Mouse (Mus musculus): ENCODE data around the gene Pkig. TPM values are rescaled to one million over a fixed set of nuclear protein-coding genes. Genes with fewer than 3 reads are reported as not detected.
"Not testable (repeated sequence)": the region's sequence is repeated elsewhere in the genome, so short reads cannot be mapped to it uniquely, and the experiment has no call there.

The Pkig gene
- total and polyA plus RNA-seq, 3 experiments, result 79.5 to 160 TPM; not detected in 1

- H3K4me3 ChIP-seq (ENCODE audit: control insufficient read depth in 1 of 2, insufficient read depth in 1 of 2, low read depth in 2 of 2, low read length in 2 of 2), result peak overlapping the region; percentile 4 to 67
- no peaks in the 10 kb centered on the region for H3K27me3 ChIP-seq (ENCODE audit: control insufficient read depth in 1 of 2, insufficient read depth in 2 of 2, low read length in 2 of 2)
- H3K9me3 ChIP-seq (replicated peaks; ENCODE audit: insufficient read depth, low read length), result no peaks in the 10 kb centered on the region
- peaks cover 31% of the 10 kb centered on the region for H3K79me2 ChIP-seq (ENCODE audit: control insufficient read depth, insufficient read depth, low read length, poor library complexity)
- H3K4me1 ChIP-seq (ENCODE audit: control insufficient read depth in 1 of 2, insufficient read depth in 2 of 2, low read length in 2 of 2), result peaks cover 5 to 14% of the 10 kb centered on the region in 2 experiments; a peak in 3 of 4 replicates
- peak; percentile 84 for DNase-seq (ENCODE audit: low read depth, low spot score)
- peak overlapping the region; percentile 99 for H3K27ac ChIP-seq (ENCODE audit: control insufficient read depth, low read depth, low read length)
- peaks cover 0 to 13% of the 10 kb centered on the region in 2 experiments; a peak in 3 of 4 replicates for H3K36me3 ChIP-seq (ENCODE audit: control insufficient read depth in 1 of 2, insufficient read depth in 2 of 2, low read length in 2 of 2)
- H3K9ac ChIP-seq (ENCODE audit: control insufficient read depth, low read depth, low read length, poor library complexity, severe bottlenecking), result peak overlapping the region; percentile 89
- peak; percentile 72 for TF ChIP-seq RCOR1 (IDR thresholded peaks at IDR 0.05; ENCODE audit: low read depth, low read length)
- peak; percentile 45; the same call in 1 of the 2 replicates for TF ChIP-seq ETS1 (IDR thresholded peaks at IDR 0.05; ENCODE audit: low read depth, low read length)
- 0 out of 2 replicates have a peak, but pooled peaks have one; percentile 7 for TF ChIP-seq TCF12 (IDR thresholded peaks at IDR 0.05; ENCODE audit: low read depth, low read length)
- TF ChIP-seq MAX (IDR thresholded peaks at IDR 0.05; ENCODE audit: low read length), result no peak
- TF ChIP-seq ZKSCAN1 (IDR thresholded peaks at IDR 0.05; ENCODE audit: low read depth, low read length), result peak; percentile 43; the same call in 1 of the 2 replicates
- peak; percentile 95 for TF ChIP-seq ZNF384 (IDR thresholded peaks at IDR 0.05; ENCODE audit: low read depth, low read length)
- TF ChIP-seq HCFC1 (IDR thresholded peaks at IDR 0.05; ENCODE audit: low read depth, low read length), result peak; percentile 40; the same call in 1 of the 2 replicates
- TF ChIP-seq TBP (IDR thresholded peaks at IDR 0.05; ENCODE audit: low read depth, low read length), result no peak
- TF ChIP-seq MAZ (IDR thresholded peaks at IDR 0.05; ENCODE audit: low read depth, low read length), result no peak
- no peak for TF ChIP-seq USF2 (IDR thresholded peaks at IDR 0.05; ENCODE audit: borderline replicate concordance in 1 of 2, insufficient read depth in 1 of 2, low read depth in 1 of 2, low read length in 2 of 2)
- peak in 1 of 2 experiments; percentile 54; a peak in 2 of 4 replicates for TF ChIP-seq EP300 (IDR thresholded peaks at IDR 0.05; ENCODE audit: low read depth in 1 of 2, low read length in 2 of 2)
- no peak for TF ChIP-seq NRF1 (IDR thresholded peaks at IDR 0.05; ENCODE audit: insufficient read depth, low read depth, low read length, poor library complexity, severe bottlenecking)
- peak; percentile 59; the same call in 1 of the 2 replicates for TF ChIP-seq SIN3A (IDR thresholded peaks at IDR 0.05; ENCODE audit: low read length)
- TF ChIP-seq JUND (IDR thresholded peaks at IDR 0.05; ENCODE audit: low read depth, low read length), result no peak
- TF ChIP-seq GATA1 (IDR thresholded peaks at IDR 0.05; ENCODE audit: low read depth, low read length), result peak; percentile 51; the same call in 1 of the 2 replicates
- no peak for TF ChIP-seq MYC (IDR thresholded peaks at IDR 0.05; ENCODE audit: low read depth, low read length)
- no peak for TF ChIP-seq CHD2 (IDR thresholded peaks at IDR 0.05; ENCODE audit: low read length)
Observed at GRCm38 (mm10) chr2:163646461-163647080, 11.6 kb upstream of the Pkig start.

GRCm38 (mm10) chr2:163655699-163656098 is 2.5 kb upstream of the Pkig start:
- TF ChIP-seq SMC3 (IDR thresholded peaks at IDR 0.05; ENCODE audit: low read depth, low read length), result peak; percentile 27
- TF ChIP-seq TBP (IDR thresholded peaks at IDR 0.05; ENCODE audit: low read depth, low read length), result peak; percentile 38; the same call in 1 of the 2 replicates
- peak; percentile 55; the same call in 1 of the 2 replicates for TF ChIP-seq NRF1 (IDR thresholded peaks at IDR 0.05; ENCODE audit: insufficient read depth, low read depth, low read length, poor library complexity, severe bottlenecking)
- peak; percentile 58 for TF ChIP-seq ETS1 (IDR thresholded peaks at IDR 0.05; ENCODE audit: low read depth, low read length)
- peak; percentile 68 for TF ChIP-seq HCFC1 (IDR thresholded peaks at IDR 0.05; ENCODE audit: low read depth, low read length)
- peak; percentile 44; the same call in 1 of the 2 replicates for TF ChIP-seq MYC (IDR thresholded peaks at IDR 0.05; ENCODE audit: low read depth, low read length)
- TF ChIP-seq GATA1 (IDR thresholded peaks at IDR 0.05; ENCODE audit: low read depth, low read length), result 0 out of 2 replicates have a peak, but pooled peaks have one; percentile 17
- TF ChIP-seq MAX (IDR thresholded peaks at IDR 0.05; ENCODE audit: low read length), result peak; percentile 47; the same call in 1 of the 2 replicates
- peak; percentile 20 for TF ChIP-seq MXI1 (IDR thresholded peaks at IDR 0.05; ENCODE audit: low read depth, low read length)
- peaks cover 4 to 18% of the 10 kb centered on the region in 2 experiments; a peak in 3 of 4 replicates for H3K4me1 ChIP-seq (ENCODE audit: control insufficient read depth in 1 of 2, insufficient read depth in 2 of 2, low read length in 2 of 2)
- not testable (repeated sequence) for H3K9me3 ChIP-seq (replicated peaks; ENCODE audit: insufficient read depth, low read length); H3K27me3 ChIP-seq (ENCODE audit: control insufficient read depth in 1 of 2, insufficient read depth in 2 of 2, low read length in 2 of 2)
- H3K27ac ChIP-seq (ENCODE audit: control insufficient read depth, low read depth, low read length), result peak overlapping the region; percentile 62
- peak overlapping the region; percentile 80 to 94 for H3K4me3 ChIP-seq (ENCODE audit: control insufficient read depth in 1 of 2, insufficient read depth in 1 of 2, low read depth in 2 of 2, low read length in 2 of 2)
- H3K79me2 ChIP-seq (ENCODE audit: control insufficient read depth, insufficient read depth, low read length, poor library complexity), result peaks cover 20% of the 10 kb centered on the region
- peaks cover 0 to 17% of the 10 kb centered on the region in 2 experiments; a peak in 2 of 4 replicates for H3K36me3 ChIP-seq (ENCODE audit: control insufficient read depth in 1 of 2, insufficient read depth in 2 of 2, low read length in 2 of 2)
- DNase-seq (ENCODE audit: low read depth, low spot score), result peak; percentile 76
- peak overlapping the region; percentile 80 for H3K9ac ChIP-seq (ENCODE audit: control insufficient read depth, low read depth, low read length, poor library complexity, severe bottlenecking)
